Mouse (Mus musculus) liver, adult 2 months (tissue): ENCODE measurements around the gene Fnip1.

ENCODE experiments used
- CTCF ChIP-seq: fragments of 200-500 bp; IDR thresholded peaks from 2 replicates; pipeline ENCODE4 v1.5.1; 2011; ENCODE audit warnings: low read depth, low read length, control low read depth
- POLR2A ChIP-seq: fragments of 200-500 bp; IDR thresholded peaks from 2 replicates; pipeline ENCODE4 v1.6.1; 2011; ENCODE audit warnings: low read length, control low read depth; ENCODE audit not compliant: insufficient read depth; ENCODE audit errors: extremely low read depth

DNA sequence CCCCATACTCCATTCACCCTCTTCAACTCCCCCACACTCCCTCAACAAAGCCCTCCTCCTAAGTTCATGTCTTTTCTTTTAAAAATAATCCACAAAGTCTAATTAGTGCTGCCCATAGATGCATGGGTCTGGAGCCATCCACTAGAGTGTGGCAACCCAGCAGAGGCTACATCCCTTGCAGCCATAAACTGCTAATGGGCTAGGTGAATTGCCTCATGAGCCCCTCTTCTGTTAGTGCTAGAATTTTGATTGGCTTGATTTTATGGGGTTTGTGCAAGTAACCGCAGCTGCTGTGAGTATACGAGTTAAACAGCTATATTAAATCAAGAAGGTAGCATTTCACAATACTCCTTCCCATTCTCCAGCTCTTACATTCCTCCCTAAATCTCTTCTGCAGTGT is 8.8 kb upstream of the Fnip1 start:
- TF ChIP-seq CTCF (no peak), POLR2A (no peak)
